Mouse (Mus musculus) C2C12 (cell line): Measurements from ENCODE around the gene Haghl. TPM values are rescaled to one million over a fixed set of nuclear protein-coding genes. Genes with fewer than 3 reads are reported as not detected.

Experiments used
- H3K27me3 ChIP-seq: one replicate; pipeline ENCODE4 v1.6.1; 2011; ENCODE audit not compliant: control insufficient read depth, insufficient read depth, insufficient read length
- H3K36me3 ChIP-seq: one replicate; pipeline ENCODE4 v1.6.1; 2011; ENCODE audit not compliant: control insufficient read depth, insufficient read depth
- H3K4me3 ChIP-seq: one replicate; pipeline ENCODE4 v1.5.1; 2011; ENCODE audit warnings: mild to moderate bottlenecking, control low read depth; ENCODE audit not compliant: poor library complexity, insufficient read depth, severe bottlenecking
- H3K79me2 ChIP-seq: one replicate; pipeline ENCODE4 v1.6.1; 2011; ENCODE audit not compliant: control insufficient read depth, insufficient read depth
- H3K79me3 ChIP-seq: one replicate; pipeline ENCODE4 v1.6.1; 2011; ENCODE audit warnings: low read depth, control low read depth
- H3ac ChIP-seq: one replicate; pipeline ENCODE3; 2011; ENCODE audit warnings: low read depth; ENCODE audit not compliant: control insufficient read depth, insufficient read length
- CEBPB ChIP-seq: IDR thresholded peaks from one replicate; pipeline ENCODE4 v1.6.1; 2011; ENCODE audit warnings: low read depth, mild to moderate bottlenecking, control low read depth, moderate library complexity
- CTCF ChIP-seq: IDR thresholded peaks from one replicate; pipeline ENCODE4 v1.5.1; 2011; ENCODE audit not compliant: control insufficient read depth, insufficient read depth, insufficient read length
- FOSL1 ChIP-seq: IDR thresholded peaks from one replicate; pipeline ENCODE4 v1.8.0; 2011; ENCODE audit warnings: mild to moderate bottlenecking, low read length; ENCODE audit not compliant: poor library complexity, insufficient read depth, severe bottlenecking
- MAX ChIP-seq: IDR thresholded peaks from one replicate; pipeline ENCODE4 v1.6.1; 2011; ENCODE audit warnings: mild to moderate bottlenecking, control low read depth
- MYOD1 ChIP-seq: IDR thresholded peaks from one replicate; pipeline ENCODE4 v1.6.1; 2011; ENCODE audit warnings: low read depth; ENCODE audit not compliant: control insufficient read depth, insufficient read length
- MYOG ChIP-seq: IDR thresholded peaks from one replicate; pipeline ENCODE4 v1.6.1; 2011; ENCODE audit not compliant: control insufficient read depth, insufficient read length; ENCODE audit errors: extremely low read depth
- USF1 ChIP-seq: IDR thresholded peaks from one replicate; pipeline ENCODE4 v1.6.1; 2011; ENCODE audit warnings: low read depth, mild to moderate bottlenecking, control low read depth, moderate library complexity
- polyA plus RNA-seq: library from polyadenylated mRNA; unstranded; fragments of >200 nt; fragmentation: generic; extraction: Trizol; gene quantifications from one replicate; pipeline ENCODE4 v1.2.1, GENCODE M21; 2012; ENCODE audit warnings: missing spikeins

Gene Haghl
- polyA plus RNA-seq, 1 experiment, result 14.4 TPM

GRCm38 (mm10) chr17:25831451-25832281 is 46.2 kb upstream of the Haghl start:
- peak overlapping the region; percentile 75 for H3ac ChIP-seq
- TF ChIP-seq USF1 (no peak), MYOG (no peak), FOSL1 (no peak), MAX (no peak), CTCF (no peak)
- H3K27me3 ChIP-seq, result no peaks in the 10 kb centered on the region
- H3K36me3 ChIP-seq, result peaks cover 27% of the 10 kb centered on the region
- H3K79me3 ChIP-seq, result peaks cover 27% of the 10 kb centered on the region
- peak overlapping the region; percentile 79 for H3K4me3 ChIP-seq
- H3K79me2 ChIP-seq, result peaks cover 51% of the 10 kb centered on the region

- H3K36me3 ChIP-seq, result peaks cover 27% of the 10 kb centered on the region
- no peak for TF ChIP-seq MYOD1
- TF ChIP-seq MAX, result no peak
- no peak for TF ChIP-seq CEBPB
- no peak for TF ChIP-seq CTCF
- no peak for TF ChIP-seq MYOG
- TF ChIP-seq FOSL1, result no peak
- TF ChIP-seq USF1, result no peak
These were observed 45.4 kb upstream of the Haghl start for GRCm38 (mm10) chr17:25830806-25831431.

GRCm38 (mm10) chr17:25830200-25830753 is 44.8 kb upstream of the Haghl start:
- TF ChIP-seq MAX, result no peak
- no peak for TF ChIP-seq CTCF
- TF ChIP-seq MYOD1, result no peak
- TF ChIP-seq USF1, result no peak
- TF ChIP-seq MYOG, result no peak
- no peak for TF ChIP-seq CEBPB
- no peak for TF ChIP-seq FOSL1
- peaks cover 27% of the 10 kb centered on the region for H3K36me3 ChIP-seq

More at GRCm38 (mm10) chr17:25830806-25831431, 45.4 kb upstream of the Haghl start:
- Histone ChIP-seq H3K4me3 (no peak overlapping the region), H3K79me2 (peaks cover 51% of the 10 kb centered on the region), H3K27me3 (no peaks in the 10 kb centered on the region), H3K79me3 (peaks cover 27% of the 10 kb centered on the region), H3ac (no peak overlapping the region)

GRCm38 (mm10) chr17:25829558-25830017 is 44.1 kb upstream of the Haghl start:
- Histone ChIP-seq H3K4me3 (no peak overlapping the region), H3ac (peak overlapping the region; percentile 46), H3K79me2 (peaks cover 46% of the 10 kb centered on the region), H3K79me3 (peaks cover 27% of the 10 kb centered on the region), H3K27me3 (no peaks in the 10 kb centered on the region), H3K36me3 (peaks cover 24% of the 10 kb centered on the region)
- TF ChIP-seq CTCF (no peak), MYOD1 (no peak), MAX (no peak), MYOG (no peak), FOSL1 (no peak), CEBPB (no peak), USF1 (no peak)

More at GRCm38 (mm10) chr17:25830200-25830753, 44.8 kb upstream of the Haghl start:
- Histone ChIP-seq H3K4me3 (no peak overlapping the region), H3K79me2 (peaks cover 48% of the 10 kb centered on the region), H3K27me3 (no peaks in the 10 kb centered on the region), H3K79me3 (peaks cover 27% of the 10 kb centered on the region), H3ac (no peak overlapping the region)

- H3K36me3 ChIP-seq, result peaks cover 24% of the 10 kb centered on the region
- peaks cover 46% of the 10 kb centered on the region for H3K79me2 ChIP-seq
- H3K79me3 ChIP-seq, result peaks cover 23% of the 10 kb centered on the region
- H3K4me3 ChIP-seq, result peak within 1 kb of the TSS; percentile 23
- TF ChIP-seq MYOD1, result no peak
- TF ChIP-seq CEBPB, result peak; percentile 67
- H3ac ChIP-seq, result peak within 1 kb of the TSS; percentile 46
- H3K27me3 ChIP-seq, result no peaks in the 10 kb centered on the region
These were observed 43.5 kb upstream of the Haghl start, which contains the start of gene Jmjd8 for GRCm38 (mm10) chr17:25828712-25829557. Gene Jmjd8 (plus strand): TSS chr17:25828867.
